Mouse (Mus musculus): ENCODE results near the gene Hspb6.

Hspb6 gene

GRCm38 (mm10) chr7:30588676-30589434, 36.9 kb downstream of the Hspb6 start, which contains the start of gene Kmt2b:
Gene Kmt2b, minus strand, starts transcription at chr7:30588726.
- peak; percentile 96 for DNase-seq

DNA sequence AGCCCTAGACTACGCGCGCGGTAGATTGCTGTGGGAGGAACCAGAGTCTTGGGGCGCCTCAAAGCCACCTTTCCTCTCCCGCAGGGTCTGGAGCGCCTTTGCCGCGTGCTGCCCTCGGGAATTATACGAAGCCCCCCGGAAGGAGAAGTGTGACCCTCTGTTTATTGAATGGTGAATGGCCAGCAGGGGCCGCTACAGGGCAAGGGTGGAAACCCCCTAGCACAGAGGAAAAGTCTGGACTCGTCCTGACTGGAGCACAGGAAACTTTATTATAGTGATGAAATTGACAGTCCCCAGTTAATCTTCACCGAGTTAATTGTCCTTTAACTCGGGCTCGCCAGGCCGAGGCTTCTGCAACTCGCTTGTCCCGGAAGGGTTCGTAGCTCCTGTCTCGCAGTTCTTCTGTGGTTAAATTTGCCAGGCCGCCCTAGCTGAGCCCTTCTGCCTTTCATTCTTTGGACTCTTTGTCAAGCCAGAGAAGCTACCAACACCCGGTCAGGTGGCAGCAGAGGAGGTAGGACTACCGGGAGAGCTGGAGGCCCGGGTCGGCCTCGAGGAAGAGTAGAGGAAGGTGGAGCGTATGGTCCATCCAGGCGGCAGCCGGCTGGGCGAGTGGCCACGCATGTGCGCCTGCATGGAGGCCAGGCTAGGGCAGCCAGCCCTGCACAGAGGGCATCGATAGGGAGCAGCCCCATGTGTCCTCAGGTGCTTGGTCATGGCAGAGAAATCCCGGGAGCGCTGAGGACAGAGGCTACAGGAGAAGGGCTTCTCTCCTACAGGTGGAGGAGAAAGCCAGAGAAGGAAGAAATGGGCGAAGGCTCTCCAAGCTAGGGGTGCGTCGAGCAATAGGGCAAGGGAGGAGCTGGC, 37.7 kb downstream of the Hspb6 start:
- DNase-seq: peak; percentile 83

DNA sequence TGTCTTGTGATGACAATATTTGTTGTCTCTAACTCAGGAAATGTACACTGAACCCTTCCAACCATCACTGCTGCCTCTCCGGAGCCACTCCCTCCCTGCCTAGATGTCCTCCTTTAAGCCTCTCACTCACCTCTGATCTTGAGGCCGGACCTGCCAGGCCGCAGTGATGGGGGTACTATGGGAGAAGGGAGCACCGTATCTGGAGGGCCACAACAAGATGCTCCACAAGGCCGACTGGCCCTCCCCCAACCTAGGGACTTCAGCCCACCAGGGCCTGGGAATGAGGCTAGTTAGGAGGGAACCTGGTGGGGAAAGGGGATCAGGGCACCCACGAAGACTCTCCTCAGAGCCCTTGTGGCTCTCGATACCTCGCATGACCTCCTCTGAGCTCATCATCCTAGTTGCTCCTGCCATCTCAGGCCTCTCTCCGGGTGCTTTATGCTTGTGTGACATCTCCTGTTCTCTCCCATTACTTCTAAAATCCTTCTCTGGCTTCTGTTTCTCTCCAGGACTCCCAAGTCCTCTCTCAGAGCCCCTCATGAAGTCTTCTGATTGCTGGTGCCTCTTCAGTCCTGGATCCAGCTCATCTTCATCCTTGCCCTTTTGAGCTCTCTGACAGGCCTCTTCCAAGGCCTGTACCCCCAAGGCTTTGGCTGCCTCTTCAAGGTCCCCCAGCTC, 39.1 kb downstream of the Hspb6 start:
- no peak for DNase-seq

DNA sequence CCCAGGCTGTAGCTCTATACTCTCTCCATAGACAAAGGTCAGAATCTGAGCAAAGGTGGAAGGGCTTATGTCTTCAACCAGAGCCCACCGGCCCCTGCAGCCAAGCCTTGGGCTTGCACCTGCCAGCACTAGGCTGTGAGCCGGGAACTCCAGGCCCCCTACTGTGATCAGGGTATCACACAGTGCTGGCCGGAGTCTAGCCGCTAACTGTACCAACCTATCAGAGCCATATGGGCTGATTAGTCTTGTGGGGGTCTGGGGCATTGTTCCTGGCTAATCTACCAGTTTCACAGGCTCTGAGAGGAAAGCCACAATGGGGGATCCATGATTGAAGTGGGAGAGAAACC, 39.6 kb downstream of the Hspb6 start:
- DNase-seq: no peak

GRCm38 (mm10) chr7:30592772-30593423, 40.9 kb downstream of the Hspb6 start:
- no peak for DNase-seq

DNA sequence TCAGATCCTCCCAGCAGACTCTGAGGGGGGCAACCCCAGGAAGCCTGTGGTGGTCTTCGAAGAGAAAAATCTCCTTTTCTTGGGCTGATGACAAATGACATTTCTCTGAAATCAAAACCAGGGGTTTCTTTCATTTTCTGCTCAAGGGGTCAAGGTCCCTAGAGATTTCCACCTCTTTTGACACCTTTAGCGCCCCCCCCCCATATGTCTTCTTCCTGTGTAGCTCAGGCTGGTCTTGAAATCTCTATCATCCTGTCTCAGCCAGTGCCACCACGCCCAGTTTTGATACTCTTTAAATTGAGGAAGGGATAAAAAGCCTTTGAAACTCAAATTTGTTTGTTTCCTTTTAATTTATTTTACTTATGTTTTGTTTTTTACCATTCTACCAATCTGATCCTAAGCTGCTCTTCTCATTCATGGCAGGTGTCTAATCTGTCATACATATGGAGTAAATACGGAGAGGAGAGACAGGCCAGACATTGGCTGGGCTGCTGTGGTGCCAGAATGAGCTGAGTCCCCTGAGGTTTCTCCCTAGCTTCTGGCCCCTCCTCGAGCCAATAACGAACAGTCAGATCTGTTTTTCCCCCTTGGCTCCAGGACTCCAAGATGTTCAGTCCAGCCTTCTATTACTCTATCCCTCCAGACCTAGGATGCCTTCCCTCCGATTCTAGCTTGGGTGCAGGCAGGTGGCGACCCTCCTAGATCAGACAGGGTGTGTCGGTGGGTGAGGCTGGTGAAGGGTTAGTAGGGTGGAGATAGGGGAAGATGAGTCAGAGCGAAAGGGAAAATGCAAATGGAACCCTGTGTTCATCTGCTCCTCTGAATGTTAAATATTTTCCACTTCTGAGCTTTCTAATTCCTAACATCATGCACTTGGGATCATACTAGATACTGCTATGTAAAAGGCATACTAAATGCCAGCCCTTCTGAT, 41.9 kb downstream of the Hspb6 start:
- no peak for DNase-seq

DNA sequence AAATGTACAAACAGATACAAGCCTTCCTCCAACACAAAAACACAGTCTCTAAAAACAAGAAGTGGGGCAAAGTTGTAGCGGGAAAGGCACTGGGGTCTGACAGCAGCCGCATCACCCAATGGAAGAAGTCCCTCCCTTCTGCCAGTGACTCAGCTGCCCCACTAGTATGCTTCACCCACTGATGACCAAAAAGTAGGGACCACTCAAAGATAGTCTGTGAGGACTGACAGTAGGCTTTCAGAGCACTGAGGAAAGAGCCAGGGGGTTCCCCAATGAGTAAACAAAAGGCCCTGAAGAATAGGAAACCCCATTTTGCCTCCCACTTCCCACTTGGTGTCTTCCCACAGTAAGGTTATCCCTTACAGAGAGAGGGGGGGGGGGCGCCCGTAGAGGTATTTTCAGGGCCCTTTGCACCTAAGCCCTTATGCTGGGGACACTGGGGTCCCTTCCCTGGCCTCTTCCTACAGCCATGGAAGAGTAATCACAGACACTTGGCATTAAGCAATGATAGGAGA, 42.6 kb downstream of the Hspb6 start:
- no peak for DNase-seq

DNA sequence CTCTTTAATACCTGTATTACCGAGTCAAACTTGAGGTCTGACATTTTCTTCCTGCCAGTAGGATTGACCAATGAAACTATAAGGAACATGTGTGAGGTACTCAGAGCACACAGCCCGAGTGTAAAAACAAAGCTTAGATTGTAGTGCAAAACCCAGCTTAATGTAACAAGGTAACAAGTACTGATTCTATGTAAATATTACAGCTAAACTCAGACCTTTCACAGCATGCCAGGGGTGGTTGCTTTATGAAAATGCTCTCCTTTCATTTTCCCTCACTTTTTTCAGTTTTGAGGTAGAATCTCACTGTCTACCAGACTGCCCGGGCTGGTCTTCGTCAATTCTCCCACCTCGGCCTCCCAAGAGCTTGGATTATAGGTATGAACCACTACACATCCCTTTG, 44.1 kb downstream of the Hspb6 start:
- no peak for DNase-seq

GRCm38 (mm10) chr7:30596811-30597210, 44.8 kb downstream of the Hspb6 start:
- no peak for DNase-seq

DNA sequence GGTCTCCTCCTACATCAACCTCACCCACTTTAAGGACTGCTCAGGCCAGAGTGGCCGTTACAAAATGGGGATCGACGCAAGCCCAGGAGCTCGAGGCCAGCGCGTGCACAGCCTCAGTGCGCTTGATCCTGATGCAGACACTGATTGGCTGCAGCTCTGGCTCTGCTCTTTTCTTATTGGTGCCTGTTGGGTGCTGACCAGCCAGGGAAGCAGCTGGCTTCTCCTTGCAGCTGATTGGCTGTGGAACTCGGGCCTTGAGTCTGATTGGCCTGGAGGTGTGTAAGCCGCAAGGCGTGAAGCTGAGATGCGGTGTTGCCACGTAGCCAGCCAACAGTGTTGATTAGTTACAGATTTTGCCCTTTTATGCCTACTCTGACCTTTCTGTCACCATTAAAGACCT, 46.8 kb downstream of the Hspb6 start, which contains the start of gene Zbtb32:
Gene Zbtb32 (minus strand): TSS at position 124 of the 400 bp plus-strand sequence.
- DNase-seq: no peak

GRCm38 (mm10) chr7:30599933-30600353, 48.0 kb downstream of the Hspb6 start:
- DNase-seq: peak; percentile 92

DNA sequence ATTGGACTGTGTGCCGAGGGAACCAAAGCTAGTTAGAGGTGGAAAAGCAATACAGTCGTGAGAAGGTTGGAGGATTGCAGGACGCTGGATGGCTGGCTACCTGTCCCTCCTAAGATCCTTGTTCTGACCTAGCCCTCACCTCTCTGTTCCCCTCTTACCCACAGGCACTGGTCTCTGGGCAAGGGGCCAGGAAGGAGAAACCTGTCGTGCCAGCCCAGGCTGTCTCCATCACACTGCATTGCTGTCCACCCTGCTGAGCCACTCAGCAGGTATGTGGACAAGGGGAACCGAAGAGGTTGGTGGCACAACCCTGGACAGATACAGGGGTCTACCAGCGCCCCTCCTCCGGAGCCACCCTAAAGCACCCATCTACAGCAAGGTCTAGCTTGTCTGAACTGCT, 48.7 kb downstream of the Hspb6 start:
- no peak for DNase-seq

DNA sequence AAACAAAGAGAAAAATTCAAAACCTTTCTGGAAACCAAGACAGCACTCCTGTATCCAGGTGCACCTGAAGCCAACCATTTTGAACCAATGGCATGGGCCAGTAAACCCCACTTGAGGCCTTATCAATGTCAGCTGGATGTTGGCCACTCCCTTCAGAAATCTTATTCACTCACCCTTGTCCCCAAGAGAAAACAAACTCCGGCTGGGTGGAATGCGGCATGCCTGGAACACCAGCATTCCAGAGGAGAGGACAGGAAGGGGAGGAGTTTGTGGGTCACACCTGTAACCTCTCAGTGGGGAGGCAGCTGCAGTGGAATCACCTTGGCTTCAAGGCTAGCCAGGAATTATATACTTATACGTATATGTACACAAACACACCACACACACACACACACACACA, 50.6 kb downstream of the Hspb6 start:
- DNase-seq: no peak

- no peak for DNase-seq
Observed at GRCm38 (mm10) chr7:30604424-30604823, 52.4 kb downstream of the Hspb6 start.

DNA sequence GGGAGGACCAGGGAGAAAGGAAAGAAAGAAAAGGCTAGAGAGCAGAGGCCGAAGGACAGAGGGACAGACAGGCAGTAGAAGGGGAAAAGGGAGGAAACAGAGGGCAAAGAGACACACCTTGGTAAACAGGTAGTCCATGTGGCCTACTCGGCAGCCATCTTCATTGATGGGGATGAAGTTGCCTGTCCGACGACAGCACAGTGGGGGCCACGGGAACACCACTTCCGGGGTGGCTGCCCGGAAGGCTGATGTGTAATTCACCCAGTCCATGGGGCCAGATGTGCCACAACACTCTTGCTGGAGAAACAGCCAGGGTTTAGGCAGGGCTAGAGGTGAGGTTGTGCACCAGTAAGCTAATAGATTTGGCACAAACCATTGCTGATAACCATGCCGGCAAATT, 53.0 kb downstream of the Hspb6 start:
- DNase-seq: no peak

All from cerebellum, adult 8-10 months (tissue).